Mouse (Mus musculus) neural tube, embryonic 13.5 days (tissue): Measurements from ENCODE around the gene Arl3. TPM values are rescaled to one million over a fixed set of nuclear protein-coding genes. Genes with fewer than 3 reads are reported as not detected.
A peak's percentile ranks its signal among the peaks of the same experiment; 100 is the strongest.

Experiments
- ATAC-seq: fragments of 200-750 bp; cut with Nextera tagmentation; 2 replicates; pipeline ENCODE4 v1.8.0; 2017; ENCODE audit warnings: low read depth, mild to moderate bottlenecking, moderate TSS enrichment, moderate library complexity
- H3K27ac ChIP-seq: fragments of 300-500 bp; sonication (generic); replicated peaks from 2 replicates; pipeline ENCODE4 v1.5.1; 2015; ENCODE audit warnings: moderate library complexity, mild to moderate bottlenecking, inconsistent platforms
- H3K27me3 ChIP-seq: fragments of 300-500 bp; sonication (generic); 2 replicates; pipeline ENCODE4 v1.6.1; 2015; ENCODE audit warnings: mild to moderate bottlenecking, inconsistent platforms
- H3K36me3 ChIP-seq: fragments of 300-500 bp; sonication (generic); 2 replicates; pipeline ENCODE4 v1.6.1; 2015; ENCODE audit warnings: mild to moderate bottlenecking, inconsistent platforms
- H3K4me1 ChIP-seq: fragments of 300-500 bp; sonication (generic); replicated peaks from 2 replicates; pipeline ENCODE4 v1.6.1; 2015; ENCODE audit warnings: inconsistent platforms
- H3K4me2 ChIP-seq: fragments of 300-500 bp; sonication (generic); 2 replicates; pipeline ENCODE4 v1.6.1; 2015; ENCODE audit warnings: inconsistent platforms, mild to moderate bottlenecking, moderate library complexity
- H3K4me3 ChIP-seq: fragments of 300-500 bp; sonication (generic); 2 replicates; pipeline ENCODE4 v1.5.1; 2015; ENCODE audit warnings: mild to moderate bottlenecking, inconsistent platforms
- H3K9ac ChIP-seq: fragments of 300-500 bp; sonication (generic); 2 replicates; pipeline ENCODE4 v1.6.1; 2015; ENCODE audit warnings: moderate library complexity, mild to moderate bottlenecking, inconsistent platforms
- H3K9me3 ChIP-seq: fragments of 300-500 bp; sonication (generic); 2 replicates; pipeline ENCODE4 v1.6.1; 2016; ENCODE audit warnings: inconsistent platforms
- WGBS: fragments of 180-500 bp; shearing (Covaris S2); methylation state at CpG from one replicate; pipeline ENCODE4 v1.1.7; 2015; 5-methylcytosine and 5-hydroxymethylcytosine counted together
- polyA plus RNA-seq: library from polyadenylated mRNA; unstranded; fragments of >200 nt; fragmentation: Nextera tagmentation; extraction: Ambion mirVana; gene quantifications from 2 replicates; pipeline ENCODE4 v1.2.1, GENCODE M21; 2015

Gene Arl3
- polyA plus RNA-seq, 1 experiment from 2014 or later: 208 TPM

DNA sequence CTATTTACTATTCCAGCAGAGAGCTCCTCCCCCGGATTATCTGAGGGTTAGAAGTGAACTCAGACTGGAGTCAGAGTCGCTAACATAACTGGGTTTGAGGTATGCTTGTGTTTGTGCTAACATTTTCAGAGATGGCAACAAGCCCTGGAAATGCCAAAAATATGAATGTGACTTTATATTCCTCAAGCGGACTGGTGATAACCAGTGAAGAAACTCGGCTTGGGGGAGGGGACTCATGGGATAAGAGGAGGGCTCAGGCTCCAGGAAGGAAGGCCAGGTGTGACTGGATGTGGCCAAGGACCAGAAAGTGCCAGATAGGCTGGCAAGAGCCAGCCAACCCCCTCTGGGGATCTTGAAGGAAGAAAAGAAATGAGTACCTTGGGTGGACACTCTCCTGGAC is 91.2 kb downstream of the Arl3 start:
- Histone ChIP-seq H3K9ac (0 out of 2 replicates have a peak overlapping the region, but pooled peaks have one; percentile 31), H3K9me3 (no peaks in the 10 kb centered on the region), H3K27me3 (no peaks in the 10 kb centered on the region), H3K4me1 (peaks cover 61% of the 10 kb centered on the region), H3K4me3 (no peak overlapping the region), H3K27ac (0 out of 2 replicates have a peak overlapping the region, but pooled peaks have one; percentile 56), H3K4me2 (no peak overlapping the region), H3K36me3 (peaks cover 68% of the 10 kb centered on the region)
- WGBS: 36% methylated on average over 4 of the region's 4 CpGs
- no peak for ATAC-seq

DNA sequence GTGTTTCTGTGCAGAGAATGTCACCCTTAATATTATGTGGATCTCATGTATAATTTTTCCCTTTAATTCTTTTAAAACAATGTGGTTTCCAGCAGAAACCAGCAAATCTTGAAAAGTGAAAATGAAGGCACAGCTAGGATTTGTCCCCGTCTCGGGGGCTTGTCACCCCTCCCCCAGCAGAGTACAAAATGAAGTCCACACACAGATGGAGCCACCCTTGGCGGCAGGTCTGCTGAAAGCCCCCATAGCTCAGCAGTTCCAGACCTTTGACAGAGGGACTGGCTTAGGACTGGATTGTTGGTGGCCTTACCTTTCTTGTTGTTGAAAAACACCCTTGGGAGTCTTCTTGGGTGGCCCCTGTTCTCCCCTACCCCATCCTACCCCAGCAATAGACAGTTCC is 91.6 kb downstream of the Arl3 start:
- 48% methylated on average over 3 of the region's 3 CpGs for WGBS
- H3K9me3 ChIP-seq: no peaks in the 10 kb centered on the region

More for the DNA sequence above, 91.6 kb downstream of the Arl3 start:
- H3K4me1 ChIP-seq: peaks cover 61% of the 10 kb centered on the region
- H3K36me3 ChIP-seq: peaks cover 64% of the 10 kb centered on the region
- H3K4me3 ChIP-seq: no peak overlapping the region
- no peak overlapping the region for H3K4me2 ChIP-seq
- no peak for ATAC-seq
- H3K27ac ChIP-seq: peak overlapping the region; percentile 56
- no peaks in the 10 kb centered on the region for H3K27me3 ChIP-seq
- H3K9ac ChIP-seq: peak overlapping the region; percentile 31; the same call in 1 of the 2 replicates

Other genes with a start within 250 kb of the Arl3 start
- gene Psd, start 246.0 kb downstream of the Arl3 start, polyA plus RNA-seq: 47.2 and 53.8 TPM in 2 replicates
- gene Fbxl15, start 245.0 kb downstream of the Arl3 start, polyA plus RNA-seq: 37.7 and 39.1 TPM in 2 replicates
- gene Cuedc2, start 234.5 kb downstream of the Arl3 start, polyA plus RNA-seq: 318 and 357 TPM in 2 replicates
- 10.3 and 10.6 TPM in 2 replicates for gene Mfsd13a, start 232.1 kb downstream of the Arl3 start, polyA plus RNA-seq
- 2.5 and 3.5 TPM in 2 replicates for gene 2310034G01Rik, start 222.9 kb downstream of the Arl3 start, polyA plus RNA-seq
- gene Actr1a, start 177.4 kb downstream of the Arl3 start, polyA plus RNA-seq: 292 and 297 TPM in 2 replicates
- gene Sufu, start 176.3 kb downstream of the Arl3 start, polyA plus RNA-seq: 24.8 and 27.9 TPM in 2 replicates
- 26.5 and 30.4 TPM in 2 replicates for gene Trim8, start 71.5 kb downstream of the Arl3 start, polyA plus RNA-seq
- gene Sfxn2, start 167 bp upstream of the Arl3 start, polyA plus RNA-seq: 10.6 and 12.9 TPM in 2 replicates
- gene Wbp1l, start 25.9 kb upstream of the Arl3 start, polyA plus RNA-seq: 38.0 and 43.2 TPM in 2 replicates
- gene Cyp17a1, start 100.0 kb upstream of the Arl3 start, polyA plus RNA-seq: not detected in 2 replicates
- gene Borcs7, start 116.7 kb upstream of the Arl3 start, polyA plus RNA-seq: 19.7 and 21.6 TPM in 2 replicates
- 42.3 TPM in 2 replicates for gene As3mt, start 134.3 kb upstream of the Arl3 start, polyA plus RNA-seq
- gene Cnnm2, start 188.4 kb upstream of the Arl3 start, polyA plus RNA-seq: 7.3 and 7.4 TPM in 2 replicates